Mouse (Mus musculus): ENCODE results near the gene Gm21789. TPM values are rescaled to one million over a fixed set of nuclear protein-coding genes. Genes with fewer than 3 reads are reported as not detected.
"Not testable (repeated sequence)": the region's sequence is repeated elsewhere in the genome, so short reads cannot be mapped to it uniquely, and the experiment has no call there.

Gm21789 gene
- not detected for total RNA-seq (2021)
- long read RNA-seq, experiment 1: 0 reads
- long read RNA-seq, experiment 2: 0 reads

DNA sequence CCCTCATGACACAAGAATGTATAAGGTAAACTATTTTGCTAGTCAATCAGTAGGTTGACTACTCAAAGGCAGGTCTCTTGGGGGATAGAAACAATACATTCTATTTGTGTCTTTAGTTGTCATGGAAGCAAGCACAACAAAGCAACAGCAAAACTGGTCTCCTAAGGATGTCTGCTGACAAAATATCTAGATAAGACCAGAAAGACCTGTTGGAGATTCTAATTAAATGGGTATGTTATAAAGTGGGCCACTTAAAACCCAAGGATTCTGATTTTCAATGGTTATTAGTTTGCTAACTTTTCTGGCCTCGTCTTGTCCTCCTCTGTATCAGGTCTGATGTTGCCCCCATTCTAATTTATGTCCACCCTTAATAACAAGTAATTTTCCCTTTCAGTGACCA, at the start of gene Gm21789:
Gene Gm21789 (plus strand): TSS at position 301 of the 400 bp plus-strand sequence.
- DNase-seq; intact Hi-C loops (cut with DNase I): not testable (repeated sequence)

DNA sequence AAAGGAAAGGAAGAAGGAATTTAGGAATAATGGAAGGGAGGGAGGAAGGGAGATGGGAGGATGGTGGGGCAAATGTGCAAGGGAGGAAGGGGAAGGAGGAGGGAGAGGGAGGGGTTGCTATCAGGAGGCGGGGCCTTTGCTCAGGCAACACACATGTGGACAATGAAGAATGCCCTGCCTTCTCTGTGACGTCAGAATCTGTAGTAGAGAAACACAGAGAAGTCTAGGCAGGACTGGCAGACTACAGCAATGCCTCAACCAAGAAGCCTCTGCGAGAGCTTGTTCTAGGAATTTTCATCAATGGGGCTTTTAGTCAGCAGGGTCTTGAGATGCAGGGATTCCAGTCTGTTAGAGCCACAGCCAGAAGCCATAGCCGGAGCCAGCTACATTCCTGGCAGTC, 47.2 kb upstream of the Gm21789 start, which contains the start of gene Btbd35f30:
Gene Btbd35f30 (plus strand): TSS at position 301 of the 400 bp plus-strand sequence.
- DNase-seq; intact Hi-C loops (cut with DNase I): not testable (repeated sequence)

DNA sequence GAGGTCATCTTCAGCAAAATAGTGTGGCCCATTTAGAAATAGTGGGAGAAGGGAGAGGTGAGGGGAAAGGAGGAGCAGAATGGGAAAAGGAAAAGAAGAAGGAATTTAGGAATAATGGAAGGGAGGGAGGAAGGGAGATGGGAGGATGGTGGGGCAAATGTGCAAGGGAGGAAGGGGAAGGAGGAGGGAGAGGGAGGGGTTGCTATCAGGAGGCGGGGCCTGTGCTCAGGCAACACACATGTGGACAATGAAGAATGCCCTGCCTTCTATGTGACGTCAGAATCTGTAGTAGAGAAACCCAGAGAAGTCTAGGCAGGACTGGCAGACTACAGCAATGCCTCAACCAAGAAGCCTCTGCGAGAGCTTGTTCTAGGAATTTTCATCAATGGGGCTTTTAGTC, 32.0 kb downstream of the Gm21789 start, which contains the start of gene Btbd35f5:
Gene Btbd35f5 (plus strand): TSS at position 301 of the 400 bp plus-strand sequence.
- intact Hi-C loops (cut with DNase I); DNase-seq: not testable (repeated sequence)

Other genes with a start within 250 kb of the Gm21789 start
- not detected for gene Btbd35f21, start 215.7 kb upstream of the Gm21789 start, total RNA-seq (2021)
- not detected for gene Btbd35f30, start 47.1 kb upstream of the Gm21789 start, total RNA-seq (2021)
- gene Btbd35f5, start 32.1 kb downstream of the Gm21789 start, total RNA-seq (2021): not detected

All from heart, postnatal 14 days (tissue).